Mouse (Mus musculus) left cerebral cortex, postnatal 36 days (tissue): ENCODE measurements around the gene Syne2. TPM values are rescaled to one million over a fixed set of nuclear protein-coding genes. Genes with fewer than 3 reads are reported as not detected.

Experiments used
- DNase-seq, 2 experiments: peaks; one replicate each; pipeline ENCODE4 v3.0.0; 2021 to 2022; ENCODE audit warnings: low spot score in 2 of 2, mixed read lengths in 1 of 2
- intact Hi-C: fragments of 180-260 bp; cut with DNase I; formaldehyde crosslinking; loops from one replicate; pipeline ENCODE4 v1.15.1; 2025
- total RNA-seq, 2 experiments: library from RNA; stranded (reverse); gene quantifications; 2 replicates each; pipeline ENCODE4 v1.2.3; 2021

Gene Syne2
- total RNA-seq, 2 experiments from 2014 or later: 21.3 to 23.5 TPM

DNA sequence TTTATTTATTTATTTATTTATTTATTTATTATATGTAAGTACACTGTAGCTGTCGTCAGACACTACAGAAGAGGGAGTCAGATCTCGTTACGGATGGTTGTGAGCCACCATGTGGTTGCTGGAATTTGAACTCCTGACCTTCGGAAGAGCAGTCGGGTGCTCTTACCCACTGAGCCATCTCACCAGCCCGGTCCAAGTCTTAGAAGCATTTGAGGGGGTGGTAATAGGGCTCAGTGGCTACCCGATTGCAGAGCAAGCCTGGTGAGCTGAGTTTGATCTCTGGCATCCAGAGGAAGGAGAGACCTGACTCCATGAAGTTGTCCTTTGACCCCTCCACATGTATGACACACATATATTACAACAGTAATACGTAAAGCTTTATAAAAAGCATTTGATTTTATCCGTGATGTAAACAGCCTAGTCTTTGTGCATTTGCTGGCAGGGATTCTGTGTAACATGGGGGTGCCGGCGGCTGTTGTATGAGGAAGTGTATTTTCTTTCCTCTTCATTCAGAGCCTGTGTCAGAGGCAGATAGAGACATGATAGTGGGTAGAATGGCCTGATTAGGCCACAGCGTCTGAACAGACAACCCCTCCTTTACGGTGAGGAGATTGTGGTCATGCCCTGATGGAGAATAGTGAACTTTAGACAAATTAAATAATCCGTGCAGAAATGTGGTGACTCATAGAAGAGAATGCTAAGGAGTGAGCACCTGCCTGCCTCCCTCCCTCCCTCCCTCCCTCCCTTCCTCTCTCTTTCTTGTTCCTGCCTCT is 38.3 kb downstream of the Syne2 start:
- intact Hi-C loops: no loop called here
- DNase-seq: no peak

DNA sequence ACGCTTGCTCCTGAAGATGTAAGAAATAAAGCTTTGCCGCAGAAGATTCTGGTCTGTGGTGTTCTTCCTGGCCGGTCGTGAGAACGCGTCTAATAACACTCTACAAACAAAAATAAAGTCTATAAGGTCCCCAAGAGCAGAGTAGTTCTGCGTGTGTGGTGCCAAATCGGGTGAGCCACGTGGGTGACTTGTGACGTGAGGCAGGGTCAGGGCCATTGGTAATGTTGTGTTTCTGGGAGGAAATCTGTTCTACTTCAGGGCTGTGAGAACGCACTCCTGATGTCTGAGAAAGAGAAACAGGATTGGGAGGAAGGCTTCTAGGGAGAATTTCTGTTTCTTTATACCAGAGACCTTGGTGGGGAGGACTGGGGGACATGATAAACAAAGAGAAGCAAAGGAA is 42.0 kb downstream of the Syne2 start:
- intact Hi-C loops: no loop called here
- no peak for DNase-seq

DNA sequence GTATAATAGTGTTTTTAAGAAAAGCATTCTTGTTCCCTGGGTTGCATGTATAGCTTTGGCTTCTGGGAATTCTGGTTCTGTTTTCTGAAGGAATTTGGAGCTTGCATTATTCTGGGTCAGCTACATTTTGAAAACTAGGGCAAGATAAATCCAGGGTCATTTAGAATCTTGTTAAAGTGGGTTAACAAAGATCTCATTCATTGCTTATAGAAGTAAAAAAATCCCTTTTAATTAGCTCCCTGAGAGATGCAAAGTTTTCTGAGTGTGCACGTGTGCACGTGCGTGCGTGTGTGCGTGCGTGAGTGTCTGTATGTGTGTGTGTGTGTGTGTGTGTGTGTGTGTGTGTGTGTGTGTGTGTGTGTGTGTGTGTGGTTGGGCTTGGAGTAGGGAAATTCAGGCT is 42.9 kb downstream of the Syne2 start:
- no peak for DNase-seq
- intact Hi-C loops: no loop called here

DNA sequence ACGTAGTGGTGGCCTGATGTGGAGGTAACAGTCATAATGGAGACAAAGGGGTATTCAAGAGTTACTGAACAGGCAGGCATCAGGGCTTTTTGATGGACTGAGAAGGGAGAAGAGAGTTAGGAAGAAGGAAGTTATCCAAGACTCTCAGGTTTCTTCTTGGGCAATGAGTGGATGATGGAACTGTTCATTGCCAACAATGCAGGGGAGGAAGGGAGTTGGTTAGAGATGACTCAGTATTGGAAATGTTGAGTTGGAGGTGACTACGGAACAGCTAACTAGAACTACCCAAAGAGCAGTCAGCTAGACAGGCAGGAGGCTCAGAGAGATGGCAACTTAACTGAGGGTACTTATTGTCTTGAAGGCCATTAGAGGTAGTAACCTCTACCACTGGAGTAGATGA is 47.2 kb downstream of the Syne2 start:
- DNase-seq: no peak
- intact Hi-C loops: no loop called here

DNA sequence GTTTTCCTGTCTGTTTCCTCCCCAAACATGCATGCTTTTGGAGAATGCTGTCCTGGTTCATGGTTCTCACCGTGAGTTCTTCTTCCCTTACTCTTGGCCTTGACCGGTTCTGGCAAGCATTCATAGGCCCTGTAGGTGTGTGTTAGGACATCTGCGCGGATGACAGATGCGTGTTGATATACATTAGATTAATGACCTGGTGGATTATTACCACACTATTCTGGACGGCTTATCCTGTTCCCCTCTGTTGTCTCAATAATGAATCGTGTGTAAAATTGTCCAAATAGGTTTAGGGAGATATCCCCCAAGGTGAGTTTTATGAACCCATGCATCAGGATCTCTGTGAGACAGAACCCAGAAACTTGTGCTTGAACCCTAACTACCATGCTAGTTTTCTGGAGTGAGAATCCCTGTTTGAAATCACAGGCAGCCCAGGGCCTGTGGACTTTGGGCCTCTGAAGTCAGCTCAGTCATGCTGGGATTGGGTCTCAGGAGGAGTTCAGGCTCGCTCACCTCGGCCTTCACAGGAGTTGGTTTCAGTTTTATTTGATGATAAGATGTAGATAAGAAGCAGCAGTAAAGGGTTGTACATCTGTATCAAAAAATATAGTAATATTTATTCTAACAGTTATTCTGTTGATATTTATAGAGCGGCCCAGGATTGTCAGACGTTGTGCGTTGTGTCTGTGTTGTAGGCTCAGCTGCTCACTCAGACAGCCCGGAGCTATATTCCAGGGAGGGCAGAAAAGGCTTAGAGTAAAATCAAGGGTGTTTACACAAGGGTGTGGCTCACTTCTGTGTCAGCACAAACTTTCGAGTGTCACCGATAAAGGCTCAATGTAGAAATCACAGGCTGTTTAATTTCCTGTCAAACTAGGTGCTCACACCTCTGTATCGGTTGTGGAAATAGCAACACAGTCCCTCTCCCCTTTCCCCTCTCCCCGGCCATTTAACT is 48.8 kb downstream of the Syne2 start:
- intact Hi-C loops: no loop called here
- DNase-seq: no peak

DNA sequence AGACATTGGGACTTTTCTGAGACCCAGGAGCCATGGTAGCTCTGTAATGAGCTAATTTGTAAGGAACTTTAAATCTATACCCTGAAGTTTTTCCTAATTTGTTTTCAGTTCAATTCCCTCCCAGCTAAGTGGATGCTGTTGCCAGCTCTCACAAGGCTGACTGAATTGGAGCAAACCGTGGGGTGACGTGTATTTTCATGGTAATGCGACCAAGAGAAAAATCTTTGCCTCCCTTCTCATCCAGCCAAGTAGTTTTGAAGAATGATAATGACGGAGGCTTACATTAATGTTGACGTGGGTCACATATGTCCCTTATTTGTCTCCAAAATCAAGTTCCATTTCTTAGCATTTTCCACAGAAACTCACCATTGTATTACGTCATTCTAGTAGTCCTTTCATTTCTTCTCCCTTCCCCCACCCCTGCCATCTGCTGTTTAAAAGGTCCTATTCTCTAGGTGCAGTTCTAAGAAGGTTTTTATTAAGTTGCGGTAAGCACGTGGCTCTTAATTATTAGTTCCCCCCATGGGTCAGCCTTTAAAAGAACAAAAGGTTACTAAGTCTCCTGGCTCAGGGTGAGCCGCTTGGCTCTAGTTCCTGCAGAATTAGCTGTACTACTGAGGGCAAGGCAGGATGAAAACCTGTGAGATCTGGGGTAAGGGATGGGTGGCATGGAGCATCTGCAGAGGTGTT is 55.8 kb downstream of the Syne2 start:
- intact Hi-C loops: no loop called here
- no peak for DNase-seq

DNA sequence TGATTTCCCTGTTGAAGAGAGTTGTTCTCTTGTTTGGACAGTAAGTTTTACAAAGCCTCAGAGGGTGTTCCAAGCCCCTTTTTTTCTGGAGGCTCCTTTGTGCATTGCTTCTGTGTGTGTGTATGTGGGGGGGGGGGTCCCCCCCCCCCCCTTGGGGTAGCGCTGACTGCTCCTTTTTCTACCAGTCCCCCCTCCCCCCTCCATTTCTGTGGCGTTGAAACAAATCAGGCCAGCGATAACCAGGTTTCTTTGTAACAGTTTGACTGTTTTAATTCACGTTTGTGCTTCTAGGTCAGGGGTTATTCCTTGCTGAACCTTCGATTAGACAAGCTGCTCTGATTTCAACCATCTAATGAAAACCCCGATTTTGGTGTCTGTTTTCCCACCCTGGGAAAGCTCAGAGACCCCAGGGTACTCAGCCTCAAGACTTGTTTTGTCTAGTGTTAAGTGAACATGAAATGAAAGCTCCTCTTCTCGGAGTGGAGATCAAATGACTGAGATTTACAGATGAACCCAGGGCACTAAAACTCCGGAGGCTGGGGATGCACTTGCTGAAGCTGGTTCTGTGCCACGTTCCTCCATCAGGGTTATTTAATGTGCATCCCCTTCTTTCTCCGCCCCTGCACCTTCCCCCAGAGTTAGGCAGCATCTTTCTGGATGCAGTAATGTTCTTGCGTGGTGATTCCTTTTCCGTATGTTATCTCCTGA is 56.5 kb downstream of the Syne2 start:
- DNase-seq: no peak
- intact Hi-C loops: no loop called here

DNA sequence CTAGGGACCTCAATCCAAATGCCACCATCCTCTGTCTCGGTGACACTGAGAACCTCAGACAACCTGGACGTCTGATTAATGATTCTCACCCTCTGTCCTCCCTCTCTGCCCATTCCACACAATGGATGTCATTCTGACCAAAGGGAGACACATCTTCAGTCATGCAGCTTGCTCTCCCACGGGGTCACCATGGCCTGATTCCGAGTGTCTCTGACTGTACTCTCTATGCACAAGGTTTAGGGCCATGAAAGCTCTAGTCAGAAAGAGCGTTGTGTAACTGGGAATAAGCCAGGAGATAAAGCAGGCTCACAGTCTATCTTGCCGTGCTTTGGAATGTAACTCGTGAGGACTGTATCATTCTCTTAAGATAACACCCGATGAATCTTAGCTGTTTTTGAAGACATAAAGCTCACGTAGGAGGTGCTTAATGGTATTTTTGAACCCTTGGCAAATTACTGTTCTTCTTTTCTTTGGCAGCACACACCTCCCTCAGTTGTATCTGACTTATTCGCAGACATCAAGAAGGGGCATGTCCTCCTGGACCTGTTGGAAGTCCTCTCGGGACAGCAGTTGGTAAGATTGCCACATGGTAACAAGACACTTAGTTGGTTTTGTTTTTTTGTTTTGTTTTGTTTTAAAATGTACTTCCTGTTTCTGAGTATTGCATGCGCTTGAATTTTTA is 61.8 kb downstream of the Syne2 start:
- DNase-seq: no peak
- intact Hi-C loops: no loop called here

DNA sequence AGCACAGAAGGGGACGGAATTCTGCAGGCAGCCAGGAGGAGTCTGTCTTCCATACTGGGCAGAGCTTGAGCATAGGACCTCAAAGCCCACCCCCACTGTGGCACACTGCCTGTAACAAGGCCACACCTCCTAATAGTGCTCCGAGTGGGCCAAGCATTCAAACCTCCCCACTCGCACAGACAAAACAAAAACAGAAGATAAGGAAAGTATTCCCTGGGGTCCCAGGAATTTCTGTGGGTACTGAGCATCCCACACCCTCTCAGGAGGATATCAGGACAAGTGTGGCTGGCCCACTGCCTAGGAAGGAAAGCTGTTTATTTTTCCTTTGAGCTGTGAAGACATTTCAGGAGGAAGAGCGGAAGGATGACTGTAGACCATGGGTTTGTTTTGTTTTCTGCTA is 63.6 kb downstream of the Syne2 start:
- no peak for DNase-seq
- intact Hi-C loops: no loop called here

DNA sequence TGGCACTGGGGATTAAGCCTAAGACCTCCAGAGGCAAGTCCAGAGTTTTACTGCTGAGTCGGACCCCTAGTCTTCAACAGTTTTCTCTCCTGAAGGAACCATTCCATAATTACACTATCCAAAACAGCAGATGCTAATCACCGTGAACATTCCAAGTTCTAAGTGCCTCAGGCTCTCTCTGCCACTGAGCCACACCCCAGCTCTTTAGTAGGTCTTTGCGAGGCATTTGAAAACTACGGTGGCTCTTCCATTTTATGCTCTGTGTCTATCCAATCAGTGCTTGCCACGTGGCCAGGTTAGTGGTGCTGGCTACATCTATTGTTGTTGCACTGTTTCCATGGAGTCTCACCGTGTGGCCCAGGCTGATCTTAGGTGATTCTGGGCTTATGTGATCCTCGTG is 68.2 kb downstream of the Syne2 start:
- intact Hi-C loops: no loop called here
- no peak for DNase-seq

DNA sequence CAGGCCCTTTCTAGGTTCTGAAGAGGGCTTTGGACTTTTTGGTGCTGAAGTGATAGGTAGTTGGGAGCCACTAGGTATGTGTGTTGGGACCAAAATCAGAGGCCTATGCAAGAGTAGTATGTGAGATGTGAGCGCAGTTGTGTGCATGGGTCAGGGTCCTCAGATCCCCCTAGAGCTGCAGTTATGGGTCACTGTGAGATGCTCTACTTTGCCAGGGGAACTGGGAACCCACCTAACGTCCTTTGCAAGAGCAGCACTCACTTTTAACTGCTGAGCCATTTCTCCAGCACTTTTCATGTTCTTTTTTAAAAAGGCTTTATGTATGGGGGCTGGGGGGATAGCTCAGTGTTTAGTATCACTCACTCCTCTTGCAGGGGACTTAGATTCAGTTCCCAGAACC is 69.0 kb downstream of the Syne2 start:
- intact Hi-C loops: no loop called here
- no peak for DNase-seq

DNA sequence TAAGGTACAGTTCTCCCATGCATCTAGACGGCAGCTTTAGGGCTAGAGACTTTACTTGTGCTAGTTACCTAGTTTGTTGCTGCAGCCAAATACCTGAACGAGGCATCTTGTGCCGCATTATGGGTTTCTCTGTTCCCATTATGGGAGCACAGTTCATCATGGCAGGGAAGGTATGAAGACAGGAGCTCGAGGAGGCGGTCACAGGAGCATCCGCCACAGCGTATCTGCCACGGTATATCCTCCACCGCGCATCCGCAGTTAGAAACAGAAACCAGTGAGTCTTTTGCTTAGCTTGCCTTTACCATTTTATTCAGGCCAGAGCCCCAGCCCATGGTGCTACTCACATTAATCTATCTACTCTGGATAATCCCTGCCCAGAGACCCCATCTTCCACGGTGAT is 70.8 kb downstream of the Syne2 start:
- no peak for DNase-seq
- intact Hi-C loops: no loop called here

DNA sequence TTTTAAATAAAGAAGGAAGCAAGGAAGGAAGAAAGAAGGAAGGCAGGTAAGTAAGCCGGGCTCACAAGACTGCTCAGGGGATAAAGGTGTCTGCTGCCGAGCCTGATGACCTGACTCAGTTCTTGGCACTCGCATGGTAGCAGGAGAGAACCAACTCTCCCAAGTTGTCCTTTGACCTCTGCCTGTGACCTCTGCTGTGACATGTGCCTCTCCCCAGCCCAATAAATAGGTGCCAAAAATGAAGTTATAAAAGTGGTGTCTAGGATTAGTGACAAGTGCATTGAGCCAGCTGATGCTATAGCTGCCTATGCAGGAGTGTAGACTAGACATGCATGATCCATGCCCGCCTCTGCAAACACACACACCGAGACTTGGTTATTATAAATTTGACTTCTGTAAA is 73.3 kb downstream of the Syne2 start:
- intact Hi-C loops: loop anchor here (5.0 kb wide), 1 partner anchor 74 kb away; the partner anchor contains the start of gene Syne2
- no peak for DNase-seq

DNA sequence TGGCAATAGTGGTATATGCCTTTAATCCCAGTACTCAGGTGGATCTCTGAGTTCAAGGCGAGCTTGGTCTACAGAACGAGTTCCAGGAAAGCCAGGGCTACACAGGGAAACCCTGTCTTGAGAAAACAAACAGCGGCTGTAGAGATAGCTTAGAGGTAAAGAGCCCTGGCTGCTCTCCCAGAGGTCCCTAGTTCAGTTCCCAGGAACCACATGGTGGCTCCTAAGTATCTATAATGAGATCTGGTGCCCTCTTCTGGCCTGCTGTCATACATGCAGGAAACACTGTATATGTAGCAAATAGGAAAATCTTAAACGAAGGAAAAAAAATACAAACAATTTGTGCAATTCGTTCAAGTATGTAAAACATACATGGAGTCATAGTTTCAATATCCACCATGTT is 75.5 kb downstream of the Syne2 start:
- intact Hi-C loops: loop anchor here (5.0 kb wide), 1 partner anchor 76 kb away; the partner anchor contains the start of gene Syne2
- DNase-seq: no peak

DNA sequence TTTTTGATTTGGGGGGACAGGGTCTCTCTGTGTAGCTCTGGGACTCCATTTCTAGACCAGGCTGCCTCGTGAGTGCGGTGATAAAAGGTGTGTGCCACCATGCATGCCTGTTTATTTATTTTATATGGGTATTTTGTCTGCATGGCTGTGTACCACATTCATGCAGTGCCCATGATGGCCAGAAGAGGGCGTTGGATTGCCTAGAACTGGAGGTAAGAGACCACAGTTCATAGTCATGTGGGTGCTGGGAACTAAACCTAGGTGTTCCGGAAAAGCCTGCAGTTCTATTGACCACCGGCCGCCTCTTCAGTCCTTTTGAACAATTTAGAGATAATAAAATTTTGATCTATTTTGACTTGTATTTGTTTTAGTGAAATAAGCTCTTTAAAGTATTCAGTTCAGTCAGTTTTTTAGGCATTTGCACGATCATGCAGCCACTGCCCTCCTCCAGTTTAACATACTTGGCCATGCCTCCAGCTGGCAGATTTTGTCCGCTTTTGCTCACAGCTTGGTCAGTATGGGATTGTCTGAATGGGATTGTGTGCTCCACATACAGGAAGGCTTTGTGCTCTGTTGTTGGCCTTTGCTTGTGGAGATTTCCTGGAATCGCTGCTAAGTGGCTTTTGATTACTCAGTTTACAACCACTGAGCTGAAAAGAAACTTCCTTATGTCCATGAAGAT is 76.5 kb downstream of the Syne2 start:
- no peak for DNase-seq
- intact Hi-C loops: loop anchor here (5.0 kb wide), 1 partner anchor 77 kb away; the partner anchor contains the start of gene Syne2

DNA sequence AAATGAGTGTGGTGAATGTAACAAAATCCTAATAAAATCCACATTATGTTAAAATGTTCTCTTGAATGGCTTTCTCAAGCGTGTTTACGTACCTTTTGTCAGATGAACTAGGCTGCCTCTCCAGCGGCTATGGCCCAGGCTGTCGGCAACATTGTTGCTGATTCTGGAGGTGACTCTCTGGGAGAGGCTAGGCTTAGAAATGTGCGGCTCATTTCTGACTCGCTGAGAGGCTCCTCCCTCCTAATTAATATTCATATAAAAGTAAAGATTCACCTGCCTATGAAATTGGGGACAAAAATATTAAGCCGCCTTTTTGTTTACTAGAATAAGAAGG is 77.0 kb downstream of the Syne2 start:
- DNase-seq: no peak
- intact Hi-C loops: loop anchor here (5.0 kb wide), 1 partner anchor 78 kb away; the partner anchor contains the start of gene Syne2

DNA sequence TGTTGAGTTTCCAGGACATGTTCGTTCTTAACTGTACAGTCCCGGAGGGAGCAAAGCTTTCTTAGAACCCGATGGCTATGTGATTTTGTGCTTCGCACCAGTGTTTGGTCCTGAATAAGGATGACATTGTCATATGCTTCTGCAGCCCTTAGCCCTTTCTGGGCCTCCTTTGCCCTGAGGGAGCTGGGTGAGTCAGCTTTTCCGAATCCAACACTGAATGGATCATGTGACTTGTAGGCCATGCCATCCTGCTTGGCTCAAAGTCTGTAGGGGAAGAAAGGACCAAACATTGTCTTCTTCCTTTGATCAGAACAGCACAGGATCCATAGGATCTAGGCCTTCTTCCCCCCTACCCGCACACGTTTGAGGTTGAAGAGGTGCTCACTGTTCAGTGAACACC is 79.9 kb downstream of the Syne2 start:
- DNase-seq: no peak

DNA sequence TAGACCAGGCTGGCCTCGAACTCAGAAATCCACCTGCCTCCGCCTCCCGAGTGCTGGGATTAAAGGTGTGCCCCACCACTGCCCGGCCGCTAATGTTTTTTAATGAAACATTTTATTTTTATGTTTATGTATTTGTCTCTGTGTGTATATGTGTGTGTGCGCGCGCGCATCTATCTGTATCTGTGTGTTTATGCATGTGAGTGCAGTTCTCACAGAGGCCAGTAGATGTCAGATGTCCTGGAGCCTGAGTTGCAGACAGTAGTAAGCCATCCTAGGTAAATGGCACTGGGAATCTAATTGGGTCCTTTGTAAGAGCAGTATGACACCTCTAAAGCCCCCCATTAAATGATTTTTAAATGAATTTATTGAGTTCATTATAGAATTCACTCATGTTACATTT is 83.8 kb downstream of the Syne2 start:
- DNase-seq: no peak
- intact Hi-C loops: no loop called here

More for the DNA sequence above, 79.9 kb downstream of the Syne2 start:
- intact Hi-C loops: no loop called here

DNA sequence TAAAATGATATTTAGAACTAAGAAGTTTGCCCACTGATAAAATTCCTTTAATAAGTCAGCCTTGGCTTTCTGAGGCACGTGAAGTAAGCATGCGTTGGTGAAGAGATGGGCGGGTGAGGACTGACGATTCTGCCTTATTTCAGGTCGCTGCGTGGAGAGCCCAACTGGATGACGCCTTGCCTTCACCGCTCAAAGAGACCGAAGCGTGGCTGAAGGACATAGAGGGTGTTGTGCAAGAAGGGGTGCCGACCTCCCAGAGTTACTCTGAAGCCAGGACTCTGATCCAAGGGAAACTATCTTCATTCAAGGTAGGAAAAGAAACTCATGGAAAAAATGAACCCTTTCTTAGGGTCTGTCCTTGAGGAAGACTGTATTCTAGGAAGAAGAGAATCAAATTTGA is 86.1 kb downstream of the Syne2 start:
- intact Hi-C loops: no loop called here
- no peak for DNase-seq
